Mouse (Mus musculus) CH12.LX (cell line): ENCODE data around the gene Fam151b.

Experiments
- CTCF ChIP-seq, 2 experiments: IDR thresholded peaks in 1 of 2; conservative IDR thresholded peaks in 1 of 2; 2 replicates each; pipeline ENCODE4 v1.5.1; 2011 to 2012; ENCODE audit warnings: low read depth in 2 of 2, low read length in 2 of 2, improper control_type of control experiment in 1 of 2, inconsistent platforms in 1 of 2, mild to moderate bottlenecking in 1 of 2, moderate library complexity in 1 of 2
- GABPA ChIP-seq: IDR thresholded peaks from 2 replicates; pipeline ENCODE4 v1.6.1; 2012; ENCODE audit warnings: low read depth, low read length, improper control_type of control experiment, inconsistent platforms; ENCODE audit not compliant: insufficient replicate concordance
- JUND ChIP-seq: conservative IDR thresholded peaks from 2 replicates; pipeline ENCODE4 v1.6.1; 2011; ENCODE audit warnings: low read depth, low read length, improper control_type of control experiment
- MAX ChIP-seq: IDR thresholded peaks from 2 replicates; pipeline ENCODE4 v1.6.1; 2011; ENCODE audit warnings: low read length, improper control_type of control experiment
- MAZ ChIP-seq: IDR thresholded peaks from 2 replicates; pipeline ENCODE4 v1.6.1; 2012; ENCODE audit warnings: low read depth, mild to moderate bottlenecking, inconsistent platforms, low read length, improper control_type of control experiment, moderate library complexity
- NELFE ChIP-seq: IDR thresholded peaks from 2 replicates; pipeline ENCODE4 v1.6.1; 2011; ENCODE audit warnings: low read depth, low read length, improper control_type of control experiment
- POLR2A ChIP-seq: IDR thresholded peaks from 2 replicates; pipeline ENCODE4 v1.6.1; 2011; ENCODE audit warnings: low read depth, mild to moderate bottlenecking, improper control_type of control experiment, low read length
- RCOR1 ChIP-seq: conservative IDR thresholded peaks from 2 replicates; pipeline ENCODE4 v1.6.1; 2012; ENCODE audit warnings: low read depth, mild to moderate bottlenecking, inconsistent platforms, low read length, improper control_type of control experiment
- TBP ChIP-seq: conservative IDR thresholded peaks from 2 replicates; pipeline ENCODE4 v1.6.1; 2011; ENCODE audit warnings: low read depth, low read length, improper control_type of control experiment
- TCF12 ChIP-seq: IDR thresholded peaks from 2 replicates; pipeline ENCODE4 v1.6.1; 2014; ENCODE audit warnings: low read depth, mild to moderate bottlenecking, inconsistent platforms, low read length, improper control_type of control experiment
- UBTF ChIP-seq: IDR thresholded peaks from 2 replicates; pipeline ENCODE4 v1.6.1; 2012; ENCODE audit warnings: low read depth, mild to moderate bottlenecking, inconsistent platforms, low read length, improper control_type of control experiment, moderate library complexity
- ZMIZ1 ChIP-seq: IDR thresholded peaks from 2 replicates; pipeline ENCODE4 v1.6.1; 2012; ENCODE audit warnings: low read depth, mild to moderate bottlenecking, inconsistent platforms, low read length, improper control_type of control experiment
- ZNF384 ChIP-seq: IDR thresholded peaks from 2 replicates; pipeline ENCODE4 v1.6.1; 2012; ENCODE audit warnings: low read depth, low read length, improper control_type of control experiment, inconsistent platforms

- TF ChIP-seq NELFE (no peak), JUND (no peak), ZMIZ1 (no peak), ZNF384 (no peak), GABPA (no peak), POLR2A (no peak), TCF12 (no peak), TBP (no peak), MAZ (no peak), MAX (no peak), UBTF (no peak), CTCF (conservative IDR thresholded peaks at IDR 0.05 in 1 of 2, IDR thresholded peaks at IDR 0.05 in 1 of 2; ENCODE audit: low read depth in 2 of 2, low read length in 2 of 2) (no peak), RCOR1 (no peak)
Measured at GRCm38 (mm10) chr13:92469381-92469780, 14.4 kb downstream of the Fam151b start.
